Mouse (Mus musculus) spleen, embryonic (tissue): ENCODE results near the gene Hist1h1t.

Source experiments
- CTCF ChIA-PET: fragments of 350-600 bp; sonication (Branson Sonifier 250); formaldehyde crosslinking; loops from one replicate; lab custom pipeline; 2022; lab: Charles Lee

Gene Hist1h1t

DNA sequence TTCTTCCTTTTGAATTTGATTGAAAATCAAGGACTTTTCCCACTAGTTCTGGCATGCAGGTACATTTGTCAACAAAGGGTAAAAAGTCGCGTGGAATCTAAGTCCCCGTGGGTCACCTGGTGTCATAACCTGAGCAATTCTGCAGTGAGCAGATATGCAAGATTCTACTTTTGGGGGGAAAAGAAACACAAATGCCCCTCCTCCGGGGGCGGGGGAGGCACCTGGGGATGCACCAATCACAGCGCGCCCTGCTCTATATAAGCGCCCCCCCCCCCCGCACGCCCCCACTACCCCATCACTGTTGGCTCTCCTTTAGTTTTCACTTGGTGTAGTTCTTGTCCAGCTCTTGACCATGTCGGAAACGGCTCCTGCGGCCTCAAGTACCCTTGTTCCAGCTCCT lies at the start of gene Hist1h1t:
Gene Hist1h1t (plus strand): TSS at position 301 of the 400 bp plus-strand sequence.
- CTCF ChIA-PET = no interaction called here

DNA sequence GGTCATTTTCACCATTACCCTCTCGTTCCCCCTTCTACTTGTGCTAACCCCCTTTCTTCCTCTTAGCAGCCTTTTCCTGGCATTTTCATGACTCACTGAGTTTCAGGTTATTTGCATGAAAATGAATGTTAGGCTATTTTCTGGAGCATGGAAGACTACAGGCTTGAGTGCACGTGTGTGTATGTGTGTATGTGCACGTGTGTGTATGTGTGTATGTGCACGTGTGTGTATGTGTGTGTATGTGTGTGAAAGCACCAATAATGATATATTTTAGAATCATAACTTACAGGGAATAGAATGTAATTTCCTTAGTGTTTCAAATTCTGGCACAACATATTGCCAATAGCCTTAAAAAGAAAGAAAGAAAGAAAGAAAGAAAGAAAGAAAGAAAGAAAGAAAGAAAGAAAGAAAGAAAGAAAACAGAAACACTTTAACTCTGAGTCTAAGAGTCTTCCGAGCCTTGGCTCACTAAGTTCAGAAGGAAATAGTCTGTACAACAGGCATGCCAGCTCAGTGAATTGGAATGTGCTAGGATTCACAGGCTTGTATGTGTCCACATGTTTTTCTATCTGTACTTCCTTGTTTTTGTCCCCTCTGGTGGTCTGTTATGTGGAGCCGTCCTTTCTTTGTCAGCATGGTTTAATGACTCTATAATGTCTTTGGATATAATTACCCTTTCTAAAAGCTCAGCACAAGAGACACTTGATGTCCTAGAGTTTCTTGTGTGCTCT lies 35.8 kb upstream of the Hist1h1t start:
- CTCF ChIA-PET = no interaction called here

DNA sequence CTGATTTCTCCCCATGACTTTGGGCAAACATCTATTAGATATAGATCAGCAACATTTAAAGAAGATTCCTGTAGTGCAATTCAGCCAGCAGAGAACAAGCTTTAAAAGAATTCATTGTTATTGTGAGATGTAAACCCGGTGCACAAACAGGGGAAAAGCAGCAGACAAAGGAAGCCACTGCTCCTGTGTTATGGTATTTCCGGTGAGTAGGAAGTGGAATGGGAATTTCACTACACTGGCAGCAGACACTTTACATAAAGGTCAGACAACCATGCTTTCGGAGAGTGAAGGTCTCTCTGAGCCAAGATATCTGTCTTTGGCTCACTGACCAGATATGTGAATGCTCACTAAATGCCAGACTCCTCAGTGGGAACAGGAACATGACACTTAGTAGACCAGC lies 33.1 kb upstream of the Hist1h1t start:
- CTCF ChIA-PET = interaction anchor here (0.5 kb wide), 1 partner anchor 72 kb away, joined by 7 read pairs; no protein-coding TSS in a partner anchor

DNA sequence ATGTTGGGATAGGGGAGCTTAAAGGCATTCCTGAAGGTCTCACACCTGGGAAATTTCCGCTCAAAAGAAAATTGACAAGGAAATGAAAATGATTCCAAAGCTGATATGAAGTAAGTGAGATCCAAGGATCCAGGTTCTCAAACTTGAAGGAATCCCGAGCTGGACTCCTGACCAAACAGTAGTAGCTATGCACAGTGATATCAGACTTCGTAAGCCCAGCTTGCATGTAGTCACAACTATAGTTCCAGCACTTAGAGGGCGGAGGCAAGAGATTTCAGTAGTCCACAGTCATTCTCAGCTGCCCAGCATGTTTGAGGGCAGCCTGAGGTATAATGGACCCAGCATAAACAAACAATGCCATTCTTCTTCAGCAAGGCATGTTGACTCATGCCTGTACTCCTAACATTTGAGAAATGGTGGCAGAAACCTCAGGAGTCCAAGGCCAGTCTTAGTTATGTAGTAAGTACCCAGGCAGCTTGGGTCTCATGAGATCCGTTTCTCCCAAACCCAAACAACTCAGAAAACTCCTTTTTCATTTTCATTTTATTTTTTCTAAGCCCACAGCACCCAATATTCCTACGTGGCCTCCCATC lies 13.5 kb upstream of the Hist1h1t start:
- CTCF ChIA-PET = interaction anchor here (1.0 to 1.7 kb wide), 2 partner anchors 15 to 84 kb away, joined by 3 to 6 read pairs; partner anchors contain the start of gene Hist1h4c

DNA sequence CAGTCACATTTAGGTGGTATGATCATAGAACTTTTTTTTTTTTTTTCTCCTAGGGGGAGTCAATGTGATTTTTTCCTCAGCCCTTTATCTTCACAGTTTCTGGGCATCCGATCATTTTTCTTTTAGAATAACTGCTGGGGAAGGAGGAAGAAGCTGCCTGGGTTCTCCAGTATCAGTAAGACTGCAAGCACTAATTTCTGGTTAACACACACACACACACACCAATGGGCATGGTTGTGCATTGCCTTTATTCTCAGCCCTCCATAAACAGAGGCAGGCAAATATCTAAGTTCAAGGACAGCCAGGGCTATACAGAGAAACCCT lies 13.0 kb upstream of the Hist1h1t start:
- CTCF ChIA-PET = interaction anchor here (0.6 to 1.7 kb wide), 4 partner anchors 15 to 1926 kb away, joined by 3 to 6 read pairs (median 4); partner anchors contain the start of gene Hist1h4c

DNA sequence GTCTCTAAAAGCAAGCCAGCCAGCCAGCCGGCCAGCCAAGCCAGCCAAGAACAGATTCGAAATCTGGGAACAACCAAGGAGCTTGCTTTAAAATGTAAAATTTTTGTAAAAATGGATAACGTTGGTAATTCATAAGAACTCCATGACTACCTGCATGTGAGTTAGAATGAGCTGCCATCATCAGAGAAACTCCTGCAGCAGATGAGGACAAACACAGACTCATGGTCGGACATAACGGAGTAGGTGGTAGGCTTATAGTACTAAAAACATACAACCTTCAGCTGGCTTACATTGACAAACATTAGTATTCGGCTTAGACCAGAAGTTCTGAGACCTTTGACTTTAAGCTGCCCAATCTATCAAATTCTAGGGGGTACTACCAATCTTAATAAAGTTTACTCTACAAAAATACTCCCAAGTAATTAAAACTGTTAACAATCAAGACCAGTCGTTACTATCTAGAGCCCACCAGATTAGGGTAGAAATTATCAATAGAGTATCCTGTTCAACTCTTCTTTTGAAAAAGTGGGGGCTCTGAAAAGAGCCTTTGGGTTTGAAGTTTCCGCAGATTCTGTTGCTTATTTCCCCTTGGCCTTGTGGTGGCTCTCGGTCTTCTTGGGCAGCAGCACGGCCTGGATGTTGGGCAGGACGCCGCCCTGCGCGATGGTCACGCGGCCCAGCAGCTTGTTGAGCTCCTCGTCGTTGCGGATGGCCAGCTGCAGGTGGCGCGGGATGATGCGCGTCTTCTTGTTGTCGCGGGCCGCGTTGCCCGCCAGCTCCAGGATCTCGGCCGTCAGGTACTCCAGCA lies 12.5 kb upstream of the Hist1h1t start:
- CTCF ChIA-PET = interaction anchor here (0.6 to 1.7 kb wide), 4 partner anchors 14 to 1927 kb away, joined by 3 to 6 read pairs (median 4); partner anchors contain the start of gene Hist1h4c

DNA sequence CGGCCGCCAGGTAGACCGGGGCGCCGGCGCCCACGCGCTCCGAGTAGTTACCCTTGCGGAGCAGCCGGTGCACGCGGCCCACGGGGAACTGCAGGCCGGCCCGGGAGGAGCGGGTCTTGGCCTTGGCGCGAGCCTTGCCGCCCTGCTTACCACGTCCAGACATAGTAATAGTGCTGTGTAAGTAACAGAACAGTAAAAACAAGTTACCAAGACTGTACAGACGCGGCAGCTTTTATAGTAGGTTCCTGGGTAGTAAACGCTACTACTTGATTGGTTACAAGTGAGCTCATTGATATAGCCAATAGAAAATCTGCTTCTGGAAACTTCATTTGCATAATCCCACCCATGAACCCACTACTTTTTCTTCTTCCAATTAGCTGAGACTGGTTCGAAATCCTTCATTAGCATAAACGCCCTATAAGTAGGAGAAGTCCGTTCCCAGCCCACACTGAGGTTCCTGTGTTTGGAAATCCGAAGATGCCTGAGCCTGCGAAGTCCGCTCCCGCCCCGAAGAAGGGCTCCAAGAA lies 11.8 kb upstream of the Hist1h1t start, which contains the start of the genes Hist1h2ac and Hist1h2bc:
Gene Hist1h2ac (minus strand): TSS at position 194 of the 527 bp plus-strand sequence.
Gene Hist1h2bc (plus strand): TSS at position 445 of the 527 bp plus-strand sequence.
- CTCF ChIA-PET = interaction anchor here (1.7 kb wide), 1 partner anchor 14 kb away, joined by 6 read pairs; the partner anchor contains the start of gene Hist1h4c

DNA sequence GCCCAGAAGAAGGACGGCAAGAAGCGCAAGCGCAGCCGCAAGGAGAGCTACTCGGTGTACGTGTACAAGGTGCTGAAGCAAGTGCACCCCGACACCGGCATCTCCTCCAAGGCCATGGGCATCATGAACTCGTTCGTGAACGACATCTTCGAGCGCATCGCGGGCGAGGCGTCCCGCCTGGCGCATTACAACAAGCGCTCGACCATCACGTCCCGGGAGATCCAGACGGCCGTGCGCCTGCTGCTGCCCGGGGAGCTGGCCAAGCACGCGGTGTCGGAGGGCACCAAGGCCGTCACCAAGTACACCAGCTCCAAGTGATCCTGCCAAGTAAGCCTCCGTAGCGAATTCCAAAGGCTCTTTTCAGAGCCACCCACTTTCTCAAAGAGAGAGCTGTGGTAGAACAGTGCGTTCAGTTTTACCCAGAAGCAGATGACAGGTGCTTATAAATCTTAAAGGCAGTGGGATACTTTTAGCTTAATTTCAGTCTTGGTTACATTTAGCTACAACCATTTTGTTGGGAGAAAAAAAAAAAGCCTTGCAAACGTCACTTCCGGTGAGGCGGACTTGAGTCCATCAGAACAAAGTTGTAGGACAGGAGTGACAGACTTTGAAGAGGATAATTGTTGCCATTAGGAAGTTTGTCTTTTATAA lies 11.2 kb upstream of the Hist1h1t start:
- CTCF ChIA-PET = interaction anchor here (0.8 kb wide), 1 partner anchor 13 kb away, joined by 5 read pairs; the partner anchor contains the start of gene Hist1h4c

DNA sequence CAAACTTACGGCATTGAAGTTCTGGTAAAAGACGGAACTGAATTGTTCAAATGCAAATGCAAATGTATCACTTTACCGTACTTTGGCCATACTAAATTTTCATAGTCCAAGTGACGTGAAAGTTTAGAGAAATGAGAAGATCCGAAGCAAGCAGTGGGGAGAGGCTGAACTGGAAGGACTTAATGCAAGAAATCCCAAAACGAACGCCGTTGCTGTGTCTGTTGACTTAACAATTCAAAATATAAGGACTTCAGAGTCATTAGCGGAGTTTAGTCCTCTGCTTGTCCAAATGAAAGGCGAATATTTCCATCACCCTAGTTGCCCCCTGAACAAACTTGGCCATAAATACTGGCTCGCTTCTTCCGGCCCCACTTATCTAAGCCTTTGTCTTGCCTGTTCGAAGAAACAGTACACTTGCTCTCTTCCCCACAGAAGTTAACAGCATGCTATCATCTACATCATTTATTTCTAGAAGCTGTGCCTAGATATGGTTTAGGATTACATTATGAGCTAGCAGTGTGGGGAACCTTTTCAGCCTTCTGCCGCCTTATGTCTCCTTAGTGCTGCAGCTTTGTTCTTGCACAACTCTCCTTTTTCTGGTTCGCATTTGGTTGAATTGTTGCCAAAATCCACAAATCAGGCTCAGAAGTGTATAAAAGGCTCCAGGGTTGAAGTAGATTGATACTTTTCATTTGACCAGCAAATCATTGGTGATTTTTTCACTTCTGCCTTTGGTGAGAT lies 10.3 kb upstream of the Hist1h1t start:
- CTCF ChIA-PET = interaction anchor here (0.7 to 0.8 kb wide), 3 partner anchors 13 to 95 kb away, joined by 3 to 5 read pairs (median 3); partner anchors contain the start of gene Hist1h4c

DNA sequence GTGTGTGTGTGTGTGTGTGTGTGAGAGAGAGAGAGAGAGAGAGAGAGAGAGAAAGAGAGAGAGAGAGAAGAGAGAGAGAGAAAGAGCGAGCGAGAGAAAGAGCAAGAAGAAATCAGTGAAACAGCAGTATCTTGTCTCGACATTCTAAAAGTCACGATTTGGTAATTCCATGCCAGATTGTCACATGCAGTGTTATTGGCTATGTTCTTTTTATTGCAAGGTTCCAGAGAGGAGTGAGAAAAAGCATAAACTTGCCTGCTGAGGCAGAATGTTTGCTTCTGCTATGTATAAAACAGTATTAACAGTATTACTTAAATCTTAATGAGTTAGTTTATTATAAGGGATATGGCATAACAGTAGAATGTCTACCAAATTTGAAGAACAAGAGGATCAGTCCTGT lies 9.6 kb upstream of the Hist1h1t start:
- CTCF ChIA-PET = interaction anchor here (0.7 kb wide), 2 partner anchors 66 to 95 kb away, joined by 3 read pairs; no protein-coding TSS in a partner anchor

DNA sequence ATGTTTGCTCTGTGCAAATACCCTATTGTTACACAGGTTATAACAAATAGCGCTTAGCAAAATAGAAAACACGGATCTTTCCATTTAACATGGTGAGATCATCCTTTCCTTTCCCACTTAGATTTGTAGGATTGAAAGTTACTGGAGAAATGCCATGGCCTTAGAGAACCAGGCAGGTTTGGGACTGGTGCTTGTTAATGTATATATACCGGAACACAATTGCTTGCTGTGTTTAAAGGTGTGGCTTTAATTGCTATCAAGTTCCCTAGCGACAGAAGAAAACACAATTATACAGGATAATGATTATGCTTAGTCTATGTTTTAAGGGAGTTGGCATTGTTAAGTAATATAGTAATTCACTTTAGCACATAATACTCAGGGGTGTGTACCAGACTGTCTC lies 8.4 kb upstream of the Hist1h1t start:
- CTCF ChIA-PET = interaction anchor here (1.3 kb wide), 1 partner anchor 11 kb away, joined by 5 read pairs; the partner anchor contains the start of gene Hist1h4c

DNA sequence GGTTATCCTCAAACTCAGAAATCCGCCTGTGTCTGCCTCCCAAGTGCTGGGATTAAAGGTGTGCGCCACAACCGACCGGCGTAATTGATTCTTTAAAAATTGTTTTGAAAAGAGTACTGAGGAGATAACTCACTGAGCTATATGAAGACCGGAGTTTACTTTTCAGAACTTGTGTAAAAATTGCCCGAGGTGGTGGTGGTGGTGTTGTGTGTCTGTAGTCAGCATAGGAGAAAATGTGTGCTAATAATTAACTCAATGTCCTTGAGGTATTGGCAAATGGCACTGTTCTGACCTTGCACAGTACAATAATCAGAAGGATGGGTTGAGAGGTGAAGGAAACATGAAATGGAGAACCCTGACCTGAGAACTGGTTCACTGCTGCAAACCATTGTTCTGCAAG lies 7.7 kb upstream of the Hist1h1t start:
- CTCF ChIA-PET = interaction anchor here (1.3 kb wide), 1 partner anchor 10 kb away, joined by 5 read pairs; the partner anchor contains the start of gene Hist1h4c

DNA sequence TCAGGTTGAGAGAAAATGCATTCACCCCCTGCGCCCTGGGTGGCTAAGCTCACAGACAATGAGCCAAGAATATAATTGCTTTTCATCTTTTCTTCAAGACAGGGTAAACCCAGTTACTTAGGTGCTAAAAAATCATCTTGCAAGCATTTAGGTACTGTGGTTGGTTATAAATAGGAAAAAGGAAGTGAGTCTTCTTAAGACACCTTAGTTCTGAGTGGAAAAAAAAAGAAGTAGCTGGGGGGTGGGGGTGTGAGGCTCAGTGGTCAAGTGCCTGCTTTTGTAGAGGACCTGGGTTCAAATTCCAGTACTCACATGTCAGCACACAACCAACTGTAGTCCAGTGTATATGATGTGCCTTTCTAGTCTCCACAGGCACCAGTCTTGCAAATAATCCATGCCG lies 6.7 kb upstream of the Hist1h1t start:
- CTCF ChIA-PET = interaction anchor here (1.0 kb wide), 1 partner anchor 9 kb away, joined by 3 read pairs; no protein-coding TSS in a partner anchor

DNA sequence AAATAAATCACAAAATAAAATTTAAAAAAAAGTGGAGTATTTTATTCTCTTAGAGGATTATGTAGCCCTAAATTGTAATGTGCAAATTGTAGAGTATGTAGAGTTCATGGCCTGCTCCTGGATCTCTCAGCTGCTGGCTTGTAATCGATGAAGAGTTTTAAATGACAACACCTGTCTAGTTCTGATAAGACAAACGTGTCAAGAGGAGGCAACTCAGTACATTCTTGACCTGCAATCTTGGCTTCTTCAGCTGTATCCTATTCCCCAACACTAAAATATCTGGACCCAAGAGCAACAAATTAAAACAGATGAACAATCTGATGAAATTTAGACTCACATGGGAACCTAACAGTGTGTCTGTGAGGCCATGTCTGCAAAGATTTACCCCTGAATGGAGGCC lies 6.2 kb upstream of the Hist1h1t start:
- CTCF ChIA-PET = interaction anchor here (1.0 kb wide), 1 partner anchor 8 kb away, joined by 3 read pairs; no protein-coding TSS in a partner anchor

DNA sequence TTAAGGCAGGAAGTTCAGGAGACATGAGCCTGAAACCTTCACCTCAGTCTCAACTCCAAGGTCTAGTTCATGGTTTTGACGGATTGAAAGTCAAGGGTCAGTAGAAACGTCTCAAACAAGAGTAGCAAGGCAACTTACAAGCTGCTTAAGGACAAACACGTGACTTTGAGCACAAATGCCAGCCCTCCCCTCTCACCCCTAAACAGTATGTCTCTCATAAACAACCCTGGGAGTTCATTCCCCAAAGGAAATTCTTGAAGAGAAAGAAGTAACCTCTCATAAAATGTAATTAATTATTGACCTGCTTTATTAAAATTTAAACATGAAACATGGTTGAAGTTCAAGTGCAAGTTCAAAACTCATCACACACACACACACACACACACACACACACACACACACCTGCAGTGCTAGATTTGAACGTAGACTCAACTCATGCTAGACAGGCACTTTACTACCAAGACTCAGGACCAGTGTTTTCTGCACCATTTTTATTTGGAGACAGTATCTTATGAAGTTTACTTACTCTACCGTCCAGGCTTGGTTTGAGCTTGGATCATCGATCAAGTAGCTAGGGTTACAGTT lies 1.7 kb upstream of the Hist1h1t start:
- CTCF ChIA-PET = interaction anchor here (0.7 kb wide), 1 partner anchor 44 kb away, joined by 3 read pairs; no protein-coding TSS in a partner anchor

DNA sequence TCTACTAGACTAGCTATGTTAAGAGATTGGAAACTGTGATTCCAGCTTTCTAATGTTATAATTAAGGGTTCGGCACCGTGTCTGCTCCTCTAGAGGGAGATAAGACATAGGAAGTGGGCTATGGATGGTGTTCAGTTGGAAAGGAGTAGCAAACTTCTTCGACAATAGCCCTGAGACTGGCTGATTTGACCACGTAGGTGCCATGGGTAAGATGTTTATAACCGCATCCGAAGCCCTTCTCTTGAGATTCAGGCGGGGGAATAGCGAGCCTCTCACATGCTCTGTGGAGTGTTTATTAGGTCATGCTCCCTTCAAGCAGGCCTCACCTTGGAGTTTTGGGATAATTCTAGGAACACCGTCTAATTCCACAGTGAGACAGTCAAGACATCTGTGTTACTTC lies 658 bp upstream of the Hist1h1t start:
- CTCF ChIA-PET = no interaction called here

DNA sequence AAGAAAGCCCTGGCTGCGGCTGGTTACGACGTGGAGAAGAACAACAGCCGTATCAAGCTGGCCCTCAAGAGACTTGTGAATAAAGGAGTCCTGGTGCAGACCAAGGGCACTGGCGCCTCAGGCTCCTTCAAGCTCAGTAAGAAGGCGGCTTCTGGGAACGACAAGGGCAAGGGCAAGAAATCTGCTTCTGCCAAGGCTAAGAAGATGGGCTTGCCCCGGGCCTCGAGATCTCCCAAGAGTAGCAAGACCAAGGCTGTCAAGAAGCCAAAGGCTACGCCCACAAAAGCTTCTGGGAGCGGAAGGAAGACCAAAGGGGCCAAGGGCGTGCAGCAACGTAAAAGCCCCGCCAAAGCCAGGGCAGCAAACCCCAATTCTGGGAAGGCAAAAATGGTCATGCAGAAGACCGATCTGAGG lies 454 bp downstream of the Hist1h1t start:
- CTCF ChIA-PET = no interaction called here

DNA sequence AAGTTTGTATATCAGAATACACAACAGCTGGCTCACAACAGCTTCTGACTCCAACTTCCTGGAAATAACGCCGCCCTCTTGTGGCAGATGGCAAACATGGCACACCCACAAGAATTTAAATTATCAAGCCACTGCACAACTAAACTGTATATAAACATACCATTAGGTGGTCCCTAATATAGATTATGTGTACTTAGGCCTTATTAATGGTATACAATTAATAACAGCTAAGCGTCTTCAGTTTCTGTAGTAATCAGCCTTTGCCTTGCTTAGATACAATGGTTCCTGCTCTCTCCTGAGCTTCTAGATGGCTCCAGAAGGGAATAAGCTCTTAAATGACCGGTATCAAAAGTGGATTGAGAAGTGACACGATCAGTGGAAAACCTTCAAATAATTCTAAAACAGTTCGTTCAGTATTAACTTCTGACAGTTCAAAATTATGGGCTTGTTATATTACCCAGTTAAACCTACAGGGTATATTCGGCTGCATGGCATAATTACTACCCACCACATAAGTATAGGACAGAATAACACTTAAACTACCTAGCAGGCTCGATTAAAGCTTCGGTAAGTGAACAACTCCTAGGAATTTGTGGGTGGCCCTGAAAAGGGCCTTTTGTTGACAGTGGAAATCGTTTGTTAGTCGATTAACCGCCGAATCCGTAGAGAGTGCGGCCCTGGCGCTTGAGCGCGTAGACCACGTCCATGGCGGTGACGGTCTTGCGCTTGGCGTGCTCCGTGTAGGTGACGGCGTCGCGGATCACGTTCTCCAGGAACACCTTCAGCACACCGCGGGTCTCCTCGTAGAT lies 2.1 kb downstream of the Hist1h1t start:
- CTCF ChIA-PET = interaction anchor here (0.6 to 1.5 kb wide), 6 partner anchors 8 to 71 kb away, joined by 3 to 6 read pairs (median 5); partner anchors contain the start of gene Hist1h2ac
